Mouse (Mus musculus): ENCODE data around the gene Nwd1.

Gene Nwd1

GRCm38 (mm10) chr8:72765696-72766095 is 119.2 kb downstream of the Nwd1 start:
- no peak for DNase-seq (ENCODE audit: low read depth)

- DNase-seq (ENCODE audit: low read depth): no peak
Observed at GRCm38 (mm10) chr8:72766777-72767176, 120.3 kb downstream of the Nwd1 start.
